Mouse (Mus musculus): ENCODE measurements at regions not wholly inside any gene's neighbourhood (a gene's known extent, or its start where the extent isn't known, plus 50 kb on each side); places are given as distances from the start of the nearest gene placed in this dataset.

DNA sequence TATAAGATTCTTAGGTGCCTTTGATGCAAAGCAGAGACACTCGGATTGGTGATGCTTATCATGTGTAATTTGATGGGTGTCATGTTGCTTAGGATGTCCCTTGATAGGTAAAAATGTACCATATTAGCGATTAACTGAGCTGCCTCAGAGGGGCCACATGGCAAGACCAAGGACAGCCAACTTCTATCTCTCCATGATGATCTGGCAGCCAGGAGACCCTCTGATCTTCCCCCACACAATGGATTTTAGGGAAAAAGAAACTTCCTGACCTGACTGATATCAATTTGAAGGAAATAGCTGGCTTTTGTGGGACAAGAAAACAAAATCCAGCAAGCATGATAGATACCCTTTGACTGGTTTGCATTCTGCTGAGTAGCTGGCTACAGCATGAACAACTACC, 1308.9 kb upstream of the A1bg start:
- DNase-seq = no peak

DNA sequence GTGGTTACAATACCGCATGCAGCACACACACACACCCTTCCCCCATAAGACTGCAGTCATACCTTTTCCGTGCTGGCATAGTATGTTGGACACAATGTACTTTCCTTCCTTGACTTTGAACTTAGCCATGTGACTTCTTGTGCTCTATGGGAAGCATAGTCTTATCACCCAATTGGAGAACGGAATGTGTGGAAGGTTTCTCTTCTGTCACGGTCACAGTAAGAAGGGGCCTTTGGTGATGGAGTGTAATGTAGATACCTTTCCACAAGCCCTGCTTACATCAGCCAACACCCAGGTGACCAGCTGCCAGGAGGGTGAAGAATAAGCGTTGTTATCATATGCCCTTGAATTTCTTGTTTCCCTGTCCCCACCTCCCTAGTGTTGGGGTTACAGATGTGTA, 1308.0 kb upstream of the A1bg start:
- no peak for DNase-seq

DNA sequence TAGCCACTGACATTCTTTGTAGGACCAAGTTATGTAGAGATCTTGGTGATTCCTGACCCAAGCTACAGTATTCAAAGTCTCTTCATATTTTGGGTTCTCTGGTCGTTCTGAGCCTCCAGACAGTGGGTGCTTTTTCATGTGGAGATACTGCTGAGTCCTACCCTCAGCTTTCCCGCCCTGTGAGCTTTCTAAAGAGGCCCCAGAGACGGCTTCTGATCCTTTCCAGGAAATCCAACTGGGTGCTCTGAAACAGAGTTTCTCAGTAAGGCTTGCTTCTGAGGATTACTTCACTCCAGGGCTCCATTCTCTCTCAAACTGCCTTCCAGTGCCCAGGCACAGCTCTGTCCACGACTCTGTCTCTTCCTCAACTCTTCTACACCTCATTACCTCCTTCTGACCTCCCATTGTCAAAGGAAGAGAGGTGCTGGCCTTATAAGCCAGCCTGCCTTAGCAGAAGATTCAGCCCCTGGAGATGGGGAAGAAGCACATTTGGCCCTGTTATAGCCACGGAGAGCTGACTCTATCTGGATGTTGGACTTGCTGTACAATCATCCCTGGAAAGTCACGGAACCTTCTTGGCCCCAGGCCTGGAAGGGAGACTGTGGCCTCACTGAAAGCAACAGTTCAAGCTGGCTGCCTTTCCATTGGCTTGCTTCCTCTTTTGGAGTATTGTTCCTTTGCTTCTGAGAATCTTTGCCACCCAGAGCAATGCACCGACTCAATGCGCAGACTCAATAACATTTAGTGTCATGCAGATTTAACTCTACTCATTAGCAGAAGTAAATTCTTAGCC, 1306.9 kb upstream of the A1bg start:
- DNase-seq = no peak

DNA sequence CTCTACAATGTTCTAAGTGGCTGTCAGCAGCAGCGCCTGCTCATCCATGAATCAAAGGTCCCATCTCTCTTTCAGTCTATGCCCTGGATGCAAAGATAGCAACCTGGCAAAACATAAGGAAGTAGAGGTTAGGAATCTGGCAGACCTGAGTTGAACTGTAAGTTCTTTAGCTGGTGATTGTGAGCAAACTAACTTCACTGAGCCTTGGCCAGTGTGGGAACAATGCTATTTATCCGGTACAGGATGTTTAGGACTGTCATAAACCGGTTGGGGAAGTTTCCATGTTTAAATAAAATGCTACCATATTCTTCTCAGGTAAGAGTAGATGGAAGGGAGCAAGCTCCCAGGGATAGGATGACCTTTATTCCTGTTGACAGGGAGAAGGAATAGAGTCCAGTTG, 1306.2 kb upstream of the A1bg start:
- DNase-seq = no peak

DNA sequence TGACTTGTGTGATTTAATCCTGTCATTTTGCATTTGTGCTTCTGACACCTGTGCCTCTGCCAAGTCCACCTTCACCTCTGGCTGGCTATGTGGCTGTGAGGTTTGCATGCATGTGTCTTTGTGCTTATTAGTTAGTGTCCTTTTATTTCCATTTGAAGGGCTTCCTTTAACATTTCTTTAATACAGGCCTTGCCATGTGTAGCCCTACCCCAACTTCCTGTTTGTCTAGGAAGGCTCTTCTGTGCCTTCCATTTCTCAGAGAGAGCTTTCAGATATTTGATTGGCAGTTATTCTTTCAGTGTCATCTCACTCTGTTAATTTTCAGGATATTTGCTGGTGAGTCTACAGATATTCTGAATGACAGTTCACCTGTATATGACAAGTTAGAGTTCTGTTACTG, 1302.0 kb upstream of the A1bg start:
- no peak for DNase-seq

DNA sequence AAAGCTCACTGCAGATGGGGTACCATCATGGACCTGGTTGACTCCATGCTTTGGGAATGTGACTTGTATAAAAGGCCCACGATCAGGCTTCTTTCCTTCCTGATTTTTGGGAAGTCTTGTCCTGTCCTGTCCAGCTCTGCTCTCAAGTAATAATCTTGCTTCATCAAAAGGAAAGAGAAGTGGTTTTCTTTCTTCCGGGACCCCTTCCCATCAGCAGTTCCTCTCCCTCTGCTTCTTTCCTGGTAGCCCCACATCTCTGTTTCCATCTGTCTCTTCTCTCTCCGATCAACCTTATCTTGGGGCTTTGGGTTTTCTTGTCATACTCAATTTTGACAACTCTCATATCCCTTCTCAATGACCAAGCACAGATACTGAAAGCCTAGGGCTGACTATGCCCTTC, 1301.4 kb upstream of the A1bg start:
- DNase-seq = no peak

DNA sequence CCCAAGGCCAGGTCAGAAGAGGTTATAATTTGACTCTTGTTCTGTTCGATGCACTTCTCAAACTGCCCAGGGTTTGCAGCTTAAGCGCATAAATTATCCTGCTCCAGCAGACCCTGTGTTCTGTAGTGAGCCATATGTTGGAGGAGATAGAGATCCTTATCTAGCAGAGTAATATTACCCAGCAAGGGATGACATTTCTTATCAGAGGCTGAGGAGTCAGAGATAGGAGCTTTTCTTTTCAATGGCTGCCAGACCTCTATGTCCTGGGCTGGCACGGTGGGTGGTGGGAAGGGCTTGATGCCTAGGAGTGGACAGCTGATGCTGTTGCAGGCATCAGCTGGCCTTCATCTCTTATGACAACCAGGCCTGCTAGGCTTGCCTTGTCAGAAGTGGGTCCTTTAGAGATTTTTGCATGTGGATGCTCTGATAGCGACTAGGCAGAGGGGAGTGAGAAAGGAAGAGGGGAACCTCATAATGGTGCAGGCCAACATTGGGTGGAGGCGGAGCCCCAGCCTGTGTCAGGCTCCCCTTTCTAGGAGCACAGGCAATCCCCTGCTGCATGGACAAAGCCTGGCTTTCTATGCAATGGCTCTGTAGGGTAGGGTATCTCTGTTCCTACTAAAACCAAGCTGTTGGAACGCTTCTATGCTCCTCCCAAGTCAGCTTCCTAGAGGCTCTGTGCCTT, 1300.5 kb upstream of the A1bg start:
- no peak for DNase-seq

DNA sequence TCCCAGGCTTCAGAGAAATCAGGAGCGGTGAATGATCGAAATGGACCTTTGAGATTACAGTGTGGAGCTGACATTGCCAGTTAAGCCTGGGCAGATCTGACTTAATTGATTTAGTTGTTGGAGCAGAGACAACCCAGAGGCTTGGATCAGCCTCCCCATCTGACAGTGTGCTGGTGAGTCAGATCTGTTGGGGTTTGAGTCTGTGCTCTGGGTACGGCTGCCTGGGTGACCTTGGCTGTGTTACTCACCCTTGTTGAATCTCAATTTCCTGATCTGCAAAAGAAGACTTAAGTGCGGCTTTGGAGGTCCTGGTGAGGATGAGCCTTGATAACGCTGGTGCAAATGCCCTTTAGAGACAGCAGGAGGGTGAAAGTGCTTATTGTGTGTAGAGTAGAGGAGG, 1299.9 kb upstream of the A1bg start:
- DNase-seq = no peak

DNA sequence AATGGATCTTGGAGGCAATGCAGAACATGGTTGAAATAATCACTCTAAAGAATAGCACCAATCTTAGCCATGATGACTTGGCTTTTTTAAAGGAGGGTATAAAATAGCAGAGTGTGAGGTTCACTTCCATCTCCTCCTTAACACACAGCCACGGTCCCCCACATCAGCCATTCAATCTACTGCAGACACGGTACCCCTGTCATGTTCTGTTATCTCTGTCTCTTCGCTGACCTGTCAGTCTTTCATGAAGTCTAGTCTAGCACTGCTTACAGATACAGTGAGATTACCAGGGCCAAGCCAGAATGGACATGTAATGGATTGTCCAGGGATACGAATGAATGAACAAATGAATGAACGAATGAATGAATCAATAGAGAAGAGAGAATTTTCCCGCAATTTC, 1299.4 kb upstream of the A1bg start:
- DNase-seq = no peak

DNA sequence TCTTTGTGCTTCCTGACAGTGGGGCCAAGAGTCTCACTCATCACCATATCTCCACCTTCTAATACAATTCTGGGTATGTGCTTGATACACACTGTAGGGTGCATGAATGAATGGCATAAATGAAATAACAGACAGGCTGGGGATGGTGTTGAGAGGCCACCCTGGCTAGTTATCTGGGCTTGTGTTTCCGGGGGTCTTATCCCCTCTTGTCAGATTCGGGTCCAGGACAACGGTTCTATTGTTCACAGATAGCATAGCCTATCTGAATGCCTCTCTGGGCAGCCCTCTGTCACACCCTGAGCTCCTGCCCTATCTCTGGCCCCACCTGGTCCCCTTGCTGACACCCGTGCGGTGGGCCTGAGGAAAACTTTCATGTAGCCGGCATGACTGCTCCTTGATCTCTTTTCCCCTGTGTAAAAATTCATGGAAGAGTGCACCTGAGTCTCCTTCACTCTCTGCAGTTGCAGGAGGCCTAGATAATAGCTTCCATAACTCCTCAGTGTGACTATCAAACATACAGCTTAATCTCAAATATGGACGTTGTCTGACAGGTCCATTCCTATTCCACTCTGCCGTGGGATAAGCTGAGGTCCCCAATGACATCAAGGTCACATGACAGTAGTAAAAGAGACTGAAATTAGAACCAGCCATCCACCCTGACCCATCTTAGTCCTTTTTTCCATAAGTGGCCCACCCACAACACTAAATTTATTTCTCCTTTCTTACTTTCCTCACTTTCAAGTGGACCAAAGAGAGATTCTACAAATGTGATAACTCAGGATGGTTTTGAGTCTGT, 1298.4 kb upstream of the A1bg start:
- DNase-seq = no peak

DNA sequence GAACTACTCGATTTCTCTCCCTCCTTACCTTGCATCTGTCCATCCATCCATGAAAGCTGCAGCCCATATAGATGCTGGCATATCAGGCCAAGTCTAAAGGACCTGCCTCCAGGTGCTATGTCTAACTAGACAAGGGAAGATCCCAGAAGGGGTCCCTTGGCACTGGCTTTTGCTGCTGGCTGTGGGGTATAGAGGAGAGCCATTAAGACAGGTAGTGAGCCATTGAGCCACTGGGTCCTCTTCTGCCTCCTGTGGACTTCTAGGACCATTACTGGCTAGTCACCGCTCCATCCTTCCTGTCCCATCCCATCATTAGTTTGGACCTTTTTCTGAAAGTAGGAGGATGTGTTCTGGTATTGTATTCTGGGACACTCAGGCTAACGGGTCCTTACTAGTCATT, 1297.8 kb upstream of the A1bg start:
- DNase-seq = no peak

DNA sequence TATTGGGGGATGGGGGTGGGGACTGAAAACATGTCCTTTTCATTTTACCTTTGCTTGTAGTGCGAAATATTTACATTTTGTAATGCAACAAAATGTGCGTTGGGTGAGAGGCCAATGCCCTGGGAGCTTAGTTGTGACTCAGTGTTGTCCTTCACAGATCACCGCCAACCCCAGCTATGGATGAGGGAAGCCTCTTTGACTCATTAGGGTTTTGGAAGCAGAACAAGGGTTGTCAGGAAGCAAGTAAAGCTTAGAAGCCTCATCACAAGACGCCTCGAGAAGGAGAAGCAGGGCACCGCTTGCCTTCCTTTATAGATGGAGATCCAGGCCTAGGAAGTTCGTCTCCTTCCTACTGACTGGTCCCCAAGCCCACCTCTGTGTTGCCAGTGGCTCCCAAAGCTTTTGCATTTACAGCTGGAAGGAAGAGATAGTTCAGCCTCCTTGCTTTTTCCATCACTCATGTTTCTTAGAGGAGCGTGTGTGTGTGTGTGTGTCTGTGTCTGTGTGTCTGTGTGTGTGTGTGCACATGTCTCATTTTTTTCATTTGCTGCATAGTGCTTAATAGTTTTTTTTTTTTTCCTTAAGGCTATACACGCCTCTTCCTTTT, 1297.2 kb upstream of the A1bg start:
- DNase-seq = no peak

DNA sequence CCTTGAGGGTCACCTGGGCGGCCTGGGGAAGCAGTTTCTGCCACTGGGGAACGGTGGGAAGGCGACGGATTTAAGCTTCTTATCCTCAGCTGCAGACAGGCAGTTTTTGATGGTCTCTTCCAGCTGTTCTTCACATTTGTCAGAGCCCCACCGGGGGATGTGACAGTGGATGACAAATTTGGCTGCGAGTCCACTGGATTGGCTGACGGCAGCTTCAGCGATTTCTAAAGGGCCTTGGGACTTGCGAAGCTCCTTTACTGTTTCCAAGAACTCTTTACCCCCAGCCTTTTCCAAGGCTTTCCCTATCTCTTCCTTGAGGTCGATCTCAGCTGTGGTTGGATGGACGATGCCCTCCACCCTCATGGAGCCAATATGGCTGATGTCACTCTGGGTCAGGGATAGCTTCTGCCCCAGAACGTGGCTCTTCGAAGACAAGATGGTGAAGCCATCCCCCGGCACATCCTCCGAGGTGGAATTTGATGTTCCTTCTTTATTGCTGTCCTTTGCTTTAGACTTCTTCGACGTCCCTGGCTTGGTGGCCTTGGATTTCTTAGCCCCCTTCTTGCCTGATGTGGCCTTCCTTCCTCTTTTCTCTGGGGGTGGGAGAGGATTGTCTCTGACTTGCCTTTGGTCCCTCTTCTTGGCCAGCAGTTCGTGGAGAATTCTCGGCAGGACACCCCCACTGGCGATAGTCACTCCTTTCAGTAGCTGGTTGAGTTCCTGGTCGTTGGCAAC, 1295.7 kb upstream of the A1bg start:
- peak in 1 of 2 experiments; percentile 45 for DNase-seq

DNA sequence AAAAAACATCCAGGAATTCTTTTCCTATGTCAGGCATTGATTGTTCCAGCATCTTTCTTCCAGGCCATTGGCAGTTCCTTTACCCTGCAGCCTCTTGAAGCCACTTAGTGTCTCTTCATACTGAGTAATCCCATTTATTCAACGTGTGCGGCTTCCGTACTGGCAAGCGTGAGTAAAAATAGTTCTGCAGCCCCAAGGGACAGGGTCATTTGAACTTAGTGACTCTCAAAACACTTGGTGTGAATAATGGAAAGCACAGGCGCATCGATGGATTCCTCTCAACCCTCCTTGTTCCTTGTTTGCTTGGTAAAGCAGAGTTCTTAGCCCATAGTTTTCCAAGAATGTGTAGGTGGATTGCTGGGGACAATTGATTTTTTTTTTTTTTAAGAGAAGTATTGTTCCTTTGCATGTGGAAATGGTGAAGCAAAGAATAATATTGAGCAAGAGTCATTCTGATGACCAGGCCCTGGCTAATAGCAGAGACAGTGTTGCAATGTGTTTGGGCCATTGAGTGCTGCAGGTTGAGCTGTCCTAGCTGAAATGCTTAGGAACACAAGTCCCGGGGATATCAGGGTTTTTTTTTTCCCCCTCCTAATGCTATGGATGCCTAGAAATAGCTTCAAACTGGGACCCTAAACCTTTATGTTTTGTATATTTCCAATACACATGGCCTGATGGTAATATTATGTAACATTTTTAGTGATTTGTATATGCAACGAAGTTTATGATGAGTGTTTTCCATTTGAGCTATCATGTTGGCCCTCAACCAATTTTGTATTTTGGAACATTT, 1294.1 kb upstream of the A1bg start:
- DNase-seq = no peak

DNA sequence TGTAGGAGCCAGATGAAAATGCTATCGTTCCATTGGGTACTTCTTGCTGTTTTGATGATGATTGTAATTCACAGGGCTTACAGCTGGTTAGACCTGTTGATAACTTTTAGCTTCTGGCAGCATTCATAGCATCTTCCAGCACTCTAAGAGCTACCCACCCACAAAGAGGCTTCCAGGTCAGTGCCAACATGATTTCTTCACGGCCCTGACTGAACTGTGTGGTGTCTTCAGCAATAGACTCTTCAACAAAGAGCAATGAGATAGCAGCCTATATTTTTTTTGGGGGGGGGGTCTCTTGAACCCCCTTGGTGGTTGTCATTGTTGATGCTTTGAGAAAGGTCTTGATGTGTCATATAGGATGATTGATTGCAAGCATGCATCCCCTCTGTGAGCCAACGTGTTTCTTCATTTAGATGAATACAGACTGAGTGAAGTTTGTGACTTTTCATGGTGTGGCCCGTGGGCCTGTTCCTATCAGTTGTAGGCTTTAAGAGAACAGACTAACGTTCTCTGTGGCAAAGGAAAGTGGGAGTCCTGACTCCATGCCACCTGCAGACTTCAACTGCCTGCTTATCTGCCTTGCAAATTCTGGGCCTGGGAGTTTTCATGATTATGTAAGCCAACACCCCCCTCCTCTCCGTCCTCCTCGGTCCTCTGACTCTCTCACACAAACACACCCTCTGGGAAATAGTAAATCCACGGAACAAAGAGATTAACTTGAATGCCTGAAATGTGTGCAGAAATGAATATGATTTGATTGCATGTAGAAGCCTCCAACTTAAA, 1293.0 kb upstream of the A1bg start:
- DNase-seq = no peak

DNA sequence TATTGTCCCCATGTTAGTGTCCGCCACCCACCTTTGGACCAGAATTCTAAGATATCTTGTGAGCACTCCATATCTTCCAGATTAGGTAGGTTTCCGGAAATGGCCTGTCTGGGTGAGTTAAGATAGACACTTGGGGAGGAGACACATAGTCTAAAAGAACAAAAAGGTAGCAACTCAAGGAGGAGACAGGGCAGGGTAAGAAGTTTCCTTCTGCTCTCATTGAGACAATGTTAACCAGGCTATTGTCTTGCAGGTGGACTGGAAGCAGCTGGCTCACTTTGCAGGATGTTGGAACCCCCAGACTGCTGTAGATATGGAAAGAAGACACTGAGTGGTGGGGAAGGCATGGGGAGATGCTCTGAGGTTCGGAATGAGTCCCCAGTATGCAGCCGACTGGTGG, 1291.5 kb upstream of the A1bg start:
- DNase-seq = no peak

DNA sequence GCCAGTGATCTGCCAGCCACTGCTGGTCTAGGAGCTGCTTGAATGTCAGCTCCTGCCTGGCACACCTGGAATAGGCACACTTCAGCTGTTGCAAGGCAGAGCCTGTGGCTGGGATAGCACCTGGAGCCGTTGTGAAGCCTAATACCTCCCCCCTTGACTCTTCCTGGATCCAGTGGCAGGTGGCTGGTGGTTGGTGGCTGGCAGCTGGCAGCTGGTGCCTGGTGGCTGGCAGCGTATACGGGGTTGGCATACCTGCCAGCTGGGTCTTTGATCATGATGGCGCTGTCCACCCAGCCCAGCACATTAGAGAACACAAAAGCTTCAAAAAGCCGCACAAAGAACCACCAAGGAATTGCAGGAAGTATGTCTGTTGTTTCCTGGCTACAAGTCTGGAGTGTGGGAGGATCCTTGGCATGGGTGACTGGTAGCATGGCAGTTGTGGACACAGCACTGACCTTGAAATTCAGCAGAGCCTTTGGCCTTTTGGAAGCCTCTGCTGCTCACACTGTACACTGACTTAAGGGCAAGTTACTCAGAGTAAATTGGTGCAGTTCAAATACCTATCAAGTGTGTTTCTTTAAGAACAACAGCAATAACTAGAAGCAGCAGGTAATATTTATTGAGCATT, 1289.6 kb upstream of the A1bg start:
- no peak for DNase-seq

DNA sequence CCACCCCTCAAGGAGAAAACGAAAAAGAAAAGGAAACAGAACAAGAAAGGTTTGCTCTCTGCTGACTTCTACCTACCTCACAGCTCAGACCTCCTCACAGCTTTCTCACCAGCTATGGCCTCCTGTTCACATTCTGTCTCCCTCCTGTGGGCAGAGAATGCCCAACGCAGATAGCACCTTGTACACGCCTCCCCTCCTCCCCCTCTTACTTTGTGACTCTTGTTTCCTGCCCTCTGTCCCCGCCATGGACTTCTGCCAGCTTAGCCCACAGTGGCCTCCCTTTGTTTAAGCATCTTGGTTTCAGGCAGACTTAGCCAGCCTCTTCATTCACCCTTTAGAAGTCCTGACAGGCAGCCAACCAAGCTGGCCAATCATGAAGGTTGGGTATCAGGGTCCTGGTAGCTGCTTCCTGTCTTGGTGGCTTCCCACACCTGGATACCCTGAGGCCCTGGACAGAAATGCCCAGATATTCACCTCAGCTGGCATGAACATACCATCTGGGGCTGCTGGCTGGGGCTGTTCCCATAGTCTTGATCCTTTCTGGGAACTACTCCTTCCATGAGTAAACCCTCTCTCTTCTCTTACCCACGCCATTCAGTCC, 1287.2 kb upstream of the A1bg start:
- peak; percentile 31 to 44 for DNase-seq

DNA sequence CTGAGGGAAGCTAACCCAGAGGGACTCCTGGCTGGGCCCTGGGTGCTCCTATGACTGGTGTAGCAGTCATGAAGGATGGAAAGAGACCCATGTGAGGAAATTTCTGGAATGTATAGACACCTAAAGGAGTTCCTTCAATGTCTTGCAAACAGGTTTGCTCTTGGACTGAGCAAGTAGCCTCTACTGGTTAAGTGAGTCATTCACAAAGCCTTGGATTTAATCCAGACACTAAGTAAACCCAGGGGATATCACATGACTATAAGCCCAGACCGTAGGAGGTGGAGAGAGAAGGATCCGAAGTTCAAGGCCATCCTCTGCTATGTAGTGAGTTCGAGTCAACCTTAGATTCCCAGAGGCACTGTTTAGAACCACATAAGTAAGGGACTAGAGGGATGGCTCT, 1286.5 kb upstream of the A1bg start:
- DNase-seq = no peak

DNA sequence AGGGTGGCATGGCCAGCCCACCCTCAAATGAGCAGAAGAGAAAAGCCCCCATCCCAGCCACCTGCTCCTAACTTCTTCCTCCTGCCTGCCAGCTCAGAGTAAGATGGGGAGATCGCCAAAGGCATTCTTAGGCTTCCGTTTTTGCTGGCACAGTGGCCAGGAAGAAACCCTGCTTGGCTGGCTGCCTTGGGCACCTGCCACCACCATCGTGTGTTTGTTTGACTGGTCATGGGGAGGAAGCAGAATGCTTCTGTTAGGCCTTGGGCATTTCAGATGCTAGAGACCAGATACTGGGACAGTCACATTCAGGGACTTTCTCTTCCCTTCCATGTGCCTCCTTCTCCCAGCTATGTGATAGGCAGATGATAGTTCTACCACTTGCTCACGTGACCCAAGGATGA, 1283.7 kb upstream of the A1bg start:
- no peak for DNase-seq

Measured in lung, postnatal 4 days (tissue).